Mouse (Mus musculus) hindbrain, embryonic 16.5 days (tissue): ENCODE data around the gene Mrps21. TPM values are rescaled to one million over a fixed set of nuclear protein-coding genes. Genes with fewer than 3 reads are reported as not detected.
"Not testable (repeated sequence)": the region's sequence is repeated elsewhere in the genome, so short reads cannot be mapped to it uniquely, and the experiment has no call there.

Experiments
- ATAC-seq: fragments of 200-750 bp; cut with Nextera tagmentation; 2 replicates; pipeline ENCODE4 v1.8.0; 2017; ENCODE audit warnings: moderate TSS enrichment, moderate library complexity
- H3K27ac ChIP-seq: fragments of 300-500 bp; sonication (generic); 2 replicates; pipeline ENCODE4 v1.5.1; 2014; ENCODE audit warnings: low read depth, mild to moderate bottlenecking, control low read depth, low read length, moderate library complexity
- H3K27me3 ChIP-seq: fragments of 300-500 bp; sonication (generic); replicated peaks from 2 replicates; pipeline ENCODE4 v1.6.1; 2014; ENCODE audit warnings: low read length; ENCODE audit not compliant: control insufficient read depth, insufficient read depth
- H3K36me3 ChIP-seq: fragments of 300-500 bp; sonication (generic); 2 replicates; pipeline ENCODE4 v1.6.1; 2014; ENCODE audit warnings: mild to moderate bottlenecking, low read length, moderate library complexity, mixed read lengths; ENCODE audit not compliant: control insufficient read depth, insufficient read depth
- H3K4me1 ChIP-seq: fragments of 300-500 bp; sonication (generic); 2 replicates; pipeline ENCODE4 v1.6.1; 2014; ENCODE audit warnings: low read depth, low read length; ENCODE audit not compliant: control insufficient read depth, insufficient read depth
- H3K4me2 ChIP-seq: fragments of 300-500 bp; sonication (generic); 2 replicates; pipeline ENCODE4 v1.6.1; 2014; ENCODE audit warnings: mild to moderate bottlenecking, low read length, control low read depth, moderate library complexity
- H3K4me3 ChIP-seq: fragments of 300-500 bp; sonication (generic); 2 replicates; pipeline ENCODE4 v1.5.1; 2014; ENCODE audit warnings: mild to moderate bottlenecking, low read length, control low read depth, moderate library complexity
- H3K9ac ChIP-seq: fragments of 300-500 bp; sonication (generic); 2 replicates; pipeline ENCODE4 v1.6.1; 2014; ENCODE audit warnings: low read depth, mild to moderate bottlenecking, control low read depth, low read length, moderate library complexity
- H3K9me3 ChIP-seq: fragments of 300-500 bp; sonication (generic); 2 replicates; pipeline ENCODE4 v1.6.1; 2014; ENCODE audit warnings: mild to moderate bottlenecking, low read length, moderate library complexity; ENCODE audit not compliant: control insufficient read depth
- WGBS: fragments of 180-500 bp; shearing (Covaris S2); extraction: QIAGEN DNeasy Blood & Tissue Kit; methylation state at CpG from one replicate; pipeline ENCODE4 v1.1.7; 2014; 5-methylcytosine and 5-hydroxymethylcytosine counted together
- polyA plus RNA-seq: library from polyadenylated mRNA; unstranded; fragments of >200 nt; fragmentation: Nextera tagmentation; extraction: Ambion mirVana; gene quantifications from 2 replicates; pipeline ENCODE4 v1.2.1, GENCODE M21; 2015

Mrps21 gene
- polyA plus RNA-seq, 1 experiment from 2014 or later, result 276 TPM

DNA sequence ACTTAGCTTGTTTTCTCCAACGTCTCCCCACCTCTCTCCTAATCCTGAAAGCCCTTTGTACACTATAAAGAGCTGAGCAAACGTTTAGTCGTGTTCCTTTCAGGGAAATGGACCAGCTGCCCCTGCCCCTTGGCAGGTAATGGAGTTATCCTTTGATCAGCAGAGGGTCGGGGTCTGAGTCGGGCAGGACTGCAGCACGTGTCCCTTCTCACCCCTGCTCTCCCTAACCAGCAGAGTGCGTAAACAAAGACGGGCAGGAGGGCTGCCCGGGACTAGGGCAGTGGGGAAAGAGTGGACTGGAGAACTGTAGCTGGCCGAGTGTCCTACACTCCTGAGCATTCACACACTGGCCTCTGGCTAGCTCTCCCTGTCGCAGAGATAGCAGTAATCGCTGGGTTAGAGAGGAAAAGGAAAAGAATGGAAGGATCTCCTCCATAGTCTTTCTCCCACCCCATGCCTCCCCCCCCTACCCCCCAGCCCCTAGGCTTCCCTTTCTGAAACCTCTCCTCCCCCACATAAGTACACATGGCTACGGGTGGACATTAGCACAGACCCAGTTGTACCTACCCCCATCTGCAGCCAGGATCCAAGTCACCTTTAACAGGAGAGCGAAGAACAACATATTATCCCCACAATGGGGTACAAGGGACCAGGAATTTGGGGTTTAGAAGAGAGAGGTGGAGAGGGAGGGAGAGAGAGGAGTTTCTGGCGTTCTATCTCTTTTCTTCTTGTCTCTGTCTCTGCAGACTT, 32.6 kb upstream of the Mrps21 start:
- H3K9ac ChIP-seq, result no peak overlapping the region
- peaks cover 5% of the 10 kb centered on the region for H3K27me3 ChIP-seq
- H3K4me1 ChIP-seq, result peaks cover 19% of the 10 kb centered on the region
- ATAC-seq, result no peak
- no peak overlapping the region for H3K27ac ChIP-seq
- no peaks in the 10 kb centered on the region for H3K9me3 ChIP-seq
- peak overlapping the region; percentile 67 for H3K4me2 ChIP-seq
- H3K36me3 ChIP-seq, result no peaks in the 10 kb centered on the region
- H3K4me3 ChIP-seq, result no peak overlapping the region
- WGBS, result 3% methylated on average over 15 of the region's 15 CpGs

DNA sequence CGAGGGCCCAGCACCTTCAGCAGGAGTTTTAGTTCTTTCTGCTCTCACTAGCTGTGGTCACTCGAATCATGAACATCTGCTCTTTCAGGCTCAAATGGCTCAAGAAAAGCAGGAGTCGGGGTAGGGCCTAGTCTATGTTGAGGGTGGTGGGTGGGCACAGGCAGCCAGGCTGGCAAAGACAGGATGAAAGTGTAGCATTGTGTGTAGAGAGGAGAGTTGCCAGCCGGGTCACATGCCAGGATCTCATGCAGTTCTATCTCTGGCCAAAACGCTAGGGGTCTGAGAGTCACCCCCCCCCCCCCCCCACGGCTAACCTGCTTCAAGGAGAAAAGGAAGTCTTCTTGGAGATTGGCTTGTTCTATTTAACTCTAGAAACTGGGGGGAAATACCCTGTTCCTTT, 31.3 kb upstream of the Mrps21 start:
- Histone ChIP-seq H3K27me3 (peaks cover 3% of the 10 kb centered on the region; the same call in 1 of the 2 replicates), H3K4me2 (no peak overlapping the region), H3K27ac (no peak overlapping the region), H3K4me3 (no peak overlapping the region), H3K9ac (no peak overlapping the region), H3K36me3 (no peaks in the 10 kb centered on the region), H3K9me3 (no peaks in the 10 kb centered on the region), H3K4me1 (peaks cover 19% of the 10 kb centered on the region)
- ATAC-seq, result no peak
- WGBS, result 33% methylated on average over 6 of the region's 6 CpGs

DNA sequence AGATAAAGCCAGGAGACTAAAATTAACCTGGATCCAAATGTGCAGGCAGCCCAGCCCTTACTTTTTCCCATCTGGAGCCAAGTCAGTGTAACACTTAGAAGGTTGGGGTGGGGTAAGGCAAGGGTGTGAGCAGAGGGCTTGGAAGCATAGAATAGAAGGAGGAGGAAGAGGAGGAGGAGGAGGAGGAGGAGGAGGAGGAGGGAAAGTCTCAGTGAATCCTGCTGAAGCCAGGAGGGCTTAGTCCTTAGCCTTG, 31.0 kb upstream of the Mrps21 start:
- Histone ChIP-seq H3K27me3 (peaks cover 3% of the 10 kb centered on the region; the same call in 1 of the 2 replicates), H3K36me3 (no peaks in the 10 kb centered on the region), H3K9me3 (no peaks in the 10 kb centered on the region), H3K4me1 (peaks cover 19% of the 10 kb centered on the region), H3K9ac (0 out of 2 replicates have a peak overlapping the region, but pooled peaks have one; percentile 23), H3K4me2 (no peak overlapping the region), H3K4me3 (no peak overlapping the region), H3K27ac (no peak overlapping the region)
- no peak for ATAC-seq

DNA sequence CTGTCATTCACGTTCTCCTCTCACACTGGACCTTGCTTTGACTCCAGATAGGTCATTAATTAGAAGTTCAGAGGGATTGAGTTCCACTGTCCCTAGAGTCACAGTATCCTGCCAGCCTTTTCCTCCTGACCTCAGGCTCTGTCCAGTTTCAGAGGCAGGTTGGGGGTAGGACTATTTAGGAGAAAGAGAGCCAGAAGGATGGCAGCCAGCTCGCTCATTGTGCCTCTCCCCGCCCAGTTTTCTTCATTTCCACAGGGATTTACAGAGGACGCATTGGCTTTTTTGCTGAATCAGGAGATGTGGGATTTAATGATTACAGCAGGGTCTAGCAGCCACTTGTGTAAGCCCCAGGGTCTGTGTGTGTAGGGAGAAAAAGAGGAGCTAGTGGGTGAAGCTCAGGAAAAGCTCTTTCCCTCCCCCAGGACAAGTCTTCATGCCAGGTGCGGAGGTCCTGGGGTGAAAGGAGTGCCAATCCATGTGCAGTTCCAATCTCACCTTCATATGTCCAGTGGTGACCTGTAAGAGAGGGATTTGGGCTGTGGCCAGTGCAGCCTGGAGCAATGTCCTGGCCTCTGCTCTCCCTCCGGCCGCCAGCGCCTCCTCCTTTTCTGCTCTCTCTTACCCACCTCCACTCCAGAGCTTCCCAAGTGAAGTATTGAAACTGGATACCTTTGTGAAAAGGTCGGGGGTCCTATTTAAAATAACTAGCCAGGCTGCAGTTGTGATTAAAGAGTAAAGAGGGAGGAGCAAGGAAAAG, 30.5 kb upstream of the Mrps21 start:
- H3K27ac ChIP-seq, result no peak overlapping the region
- 0 out of 2 replicates have a peak overlapping the region, but pooled peaks have one; percentile 23 for H3K9ac ChIP-seq
- 69% methylated on average over 9 of the region's 9 CpGs for WGBS

DNA sequence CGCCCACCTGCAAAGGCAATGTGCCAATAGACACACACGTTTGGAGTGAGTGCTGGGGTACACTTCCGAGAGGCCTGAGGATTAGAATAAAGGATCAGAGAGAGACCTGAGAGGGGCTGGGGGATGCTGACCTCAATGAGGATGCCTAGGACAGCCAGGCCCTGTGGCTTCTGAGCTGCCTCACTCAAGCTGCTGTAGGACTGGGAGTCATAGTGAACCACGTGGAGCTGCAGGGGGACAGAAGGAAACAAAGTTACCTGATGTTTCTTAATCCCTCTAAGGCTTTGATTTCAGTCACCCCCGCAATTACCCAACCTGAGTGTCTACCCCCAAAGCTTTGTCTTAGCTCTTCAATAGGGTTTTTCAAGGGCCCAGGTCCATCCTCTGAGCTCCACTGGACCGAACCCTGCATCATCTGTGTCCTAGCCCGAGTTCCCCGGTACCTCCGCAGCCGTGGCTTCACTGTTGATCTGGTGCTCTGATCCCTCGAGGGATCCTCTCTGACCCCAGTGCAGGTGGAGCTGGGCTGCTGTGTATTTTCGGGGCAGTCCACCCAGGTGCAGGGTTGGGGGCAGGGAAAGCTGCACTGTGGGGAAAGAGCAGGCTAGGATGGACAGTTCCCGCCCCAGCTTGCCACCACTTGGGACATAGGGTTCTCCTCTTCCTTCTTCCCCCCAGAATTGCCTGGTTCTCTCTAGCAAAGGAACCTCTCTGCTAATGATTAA, 28.6 kb upstream of the Mrps21 start:
- Histone ChIP-seq H3K9me3 (no peaks in the 10 kb centered on the region), H3K9ac (no peak overlapping the region), H3K27me3 (0 out of 2 replicates have a peak, but pooled peaks cover 3% of the 10 kb centered on the region), H3K4me2 (no peak overlapping the region), H3K4me1 (peaks cover 13% of the 10 kb centered on the region), H3K36me3 (no peaks in the 10 kb centered on the region), H3K27ac (no peak overlapping the region), H3K4me3 (no peak overlapping the region)
- no peak for ATAC-seq
- 79% methylated on average over 13 of the region's 13 CpGs for WGBS

More for the DNA sequence above, 30.5 kb upstream of the Mrps21 start:
- H3K4me2 ChIP-seq, result no peak overlapping the region
- no peaks in the 10 kb centered on the region for H3K36me3 ChIP-seq
- peaks cover 15% of the 10 kb centered on the region for H3K4me1 ChIP-seq
- 0 out of 2 replicates have a peak, but pooled peaks cover 3% of the 10 kb centered on the region for H3K27me3 ChIP-seq
- no peaks in the 10 kb centered on the region for H3K9me3 ChIP-seq
- ATAC-seq, result no peak
- no peak overlapping the region for H3K4me3 ChIP-seq

DNA sequence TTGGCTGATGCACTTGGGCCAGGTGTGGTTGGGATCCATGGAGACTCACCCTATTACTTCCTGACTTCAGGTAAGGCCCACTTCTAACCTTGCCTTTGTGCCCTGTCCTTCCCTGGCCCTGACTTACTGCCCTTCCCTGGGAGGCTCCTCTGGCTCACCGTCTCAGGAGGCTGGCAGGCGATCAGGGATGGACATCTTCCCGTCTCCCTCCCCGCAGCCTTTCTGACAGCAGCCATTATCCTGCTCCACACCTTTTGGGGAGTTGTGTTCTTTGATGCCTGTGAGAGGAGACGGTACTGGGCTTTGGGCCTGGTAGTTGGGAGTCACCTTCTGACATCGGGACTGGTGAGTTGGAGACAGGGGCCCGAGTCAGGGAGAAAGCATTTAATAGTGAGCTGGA, 24.2 kb upstream of the Mrps21 start:
- 87% methylated on average over 7 of the region's 7 CpGs for WGBS
- not testable (repeated sequence) for H3K27me3 ChIP-seq, H3K9me3 ChIP-seq, H3K36me3 ChIP-seq, H3K27ac ChIP-seq, ATAC-seq, H3K4me3 ChIP-seq, H3K9ac ChIP-seq
- peaks cover 11% of the 10 kb centered on the region for H3K4me1 ChIP-seq
- peak overlapping the region; percentile 78 for H3K4me2 ChIP-seq

DNA sequence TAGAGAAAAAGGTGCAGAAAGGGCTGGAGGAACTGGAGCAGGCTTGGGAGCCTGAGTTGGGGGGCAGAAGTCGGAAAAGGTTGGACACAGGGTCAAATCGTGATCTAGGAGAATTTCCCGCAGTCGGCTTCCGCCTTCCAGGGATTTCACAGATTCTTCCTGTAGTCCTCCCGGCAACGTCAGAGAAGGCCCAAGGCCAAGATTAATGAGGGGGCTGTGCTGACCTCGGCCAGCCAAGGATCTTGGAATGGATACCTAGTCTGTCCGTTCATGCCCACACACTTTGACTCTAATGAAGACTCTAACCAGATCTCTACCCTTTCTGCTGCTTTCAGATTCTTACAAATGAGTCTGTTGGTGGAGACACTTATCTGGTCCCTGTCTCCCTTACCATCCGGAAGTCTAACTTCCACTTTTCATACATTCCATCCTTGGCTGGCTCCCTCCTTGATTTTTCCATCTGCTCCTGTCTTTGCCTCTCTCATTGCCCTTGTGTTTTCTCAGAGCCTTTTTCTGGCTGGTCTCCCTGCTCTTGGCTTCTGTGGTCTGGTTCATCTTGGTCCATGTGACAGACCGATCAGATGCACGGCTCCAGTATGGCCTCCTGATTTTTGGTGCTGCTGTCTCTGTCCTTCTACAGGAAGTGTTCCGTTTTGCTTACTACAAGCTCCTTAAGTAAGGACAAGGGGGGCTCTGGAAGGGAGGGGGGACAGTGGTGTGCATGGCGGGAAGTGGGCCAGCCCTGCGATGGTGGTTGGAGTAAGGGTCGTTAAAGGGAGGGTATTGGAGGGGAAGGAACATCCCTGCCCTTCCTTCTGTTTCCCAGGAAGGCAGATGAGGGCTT, 23.2 kb upstream of the Mrps21 start:
- Histone ChIP-seq H3K9ac (peak overlapping the region; percentile 67), H3K4me2 (peak overlapping the region; percentile 78), H3K4me1 (peaks cover 11% of the 10 kb centered on the region), H3K27me3 (no peaks in the 10 kb centered on the region), H3K9me3 (no peaks in the 10 kb centered on the region), H3K36me3 (no peaks in the 10 kb centered on the region), H3K27ac (peak overlapping the region; percentile 26), H3K4me3 (peak overlapping the region; percentile 75)
- WGBS, result 15% methylated on average over 15 of the region's 16 CpGs
- no peak for ATAC-seq

DNA sequence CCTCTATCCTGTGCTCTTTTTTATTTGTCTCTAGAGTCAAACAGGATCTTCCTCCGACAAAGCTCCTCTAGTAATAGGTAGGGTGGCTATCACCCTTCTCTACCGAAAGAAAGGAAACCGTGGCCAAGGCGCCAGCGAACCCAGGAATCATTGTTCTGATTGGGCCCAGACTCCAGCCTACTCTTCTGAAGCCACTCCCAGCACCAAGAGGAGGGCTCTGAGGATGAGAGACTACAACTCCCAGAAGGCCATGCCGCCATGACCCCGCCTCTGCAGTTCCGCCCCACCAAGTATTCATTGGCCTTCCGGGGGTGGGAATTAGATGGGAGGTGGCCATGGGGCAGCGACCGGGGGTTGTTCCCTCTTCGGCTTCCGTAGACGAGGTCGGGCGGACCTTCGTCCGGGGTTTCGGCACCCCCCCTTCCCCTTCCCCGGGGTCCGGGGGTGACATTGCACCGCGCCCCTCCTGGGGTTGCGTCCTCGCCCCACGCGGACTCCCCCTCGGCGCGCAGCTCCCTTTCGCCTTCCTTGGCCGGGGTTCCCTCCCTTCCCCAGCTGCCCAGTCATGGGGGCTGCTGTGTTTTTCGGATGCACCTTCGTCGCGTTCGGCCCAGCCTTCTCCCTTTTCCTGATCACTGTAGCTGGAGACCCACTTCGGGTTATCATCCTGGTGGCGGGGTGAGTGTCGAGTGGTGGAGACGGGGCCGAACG, 22.4 kb upstream of the Mrps21 start, which contains the start of gene Aph1a:
TSS of gene Aph1a (plus strand) at position 364 of the 711 bp plus-strand sequence.
- Histone ChIP-seq H3K4me3 (peak within 1 kb of the TSS; percentile 75), H3K9ac (peak within 1 kb of the TSS; percentile 67), H3K27ac (peak within 1 kb of the TSS; percentile 40), H3K4me1 (peaks cover 11% of the 10 kb centered on the region), H3K4me2 (peak within 1 kb of the TSS; percentile 78)
- not testable (repeated sequence) for H3K9me3 ChIP-seq, H3K27me3 ChIP-seq, H3K36me3 ChIP-seq
- 0% methylated on average over 25 of the region's 43 CpGs for WGBS
- peak; percentile 98 for ATAC-seq
